Mouse (Mus musculus): ENCODE measurements around the gene Jazf1. TPM values are rescaled to one million over a fixed set of nuclear protein-coding genes. Genes with fewer than 3 reads are reported as not detected.

The Jazf1 gene
- polyA plus RNA-seq, 1 experiment from 2014 or later, result 12.6 TPM

- no peak overlapping the region for H3K27ac ChIP-seq (ENCODE audit: low read length)
- no peak for ATAC-seq (replicated peaks; ENCODE audit: extremely low read depth, insufficient read depth, low FRiP score)
- peaks cover 15% of the 10 kb centered on the region for H3K4me1 ChIP-seq (ENCODE audit: control insufficient read depth, insufficient read depth, low read length)
Observed at GRCm38 (mm10) chr6:52797252-52797800, 271.1 kb downstream of the Jazf1 start.

GRCm38 (mm10) chr6:52796691-52797090 is 271.7 kb downstream of the Jazf1 start:
- H3K27ac ChIP-seq (ENCODE audit: low read length), result no peak overlapping the region
- H3K4me1 ChIP-seq (ENCODE audit: control insufficient read depth, insufficient read depth, low read length), result peaks cover 20% of the 10 kb centered on the region
- H3K4me3 ChIP-seq (ENCODE audit: low read length), result no peak overlapping the region
- H3K9me3 ChIP-seq (replicated peaks; ENCODE audit: control insufficient read depth, low read length), result 0 out of 2 replicates have a peak, but pooled peaks cover 4% of the 10 kb centered on the region
- H3K9ac ChIP-seq (ENCODE audit: low read length), result no peak overlapping the region
- no peaks in the 10 kb centered on the region for H3K36me3 ChIP-seq (ENCODE audit: control insufficient read depth, insufficient read depth)
- 42% methylated on average over 1 of the region's 1 CpGs for WGBS
- ATAC-seq (replicated peaks; ENCODE audit: extremely low read depth, insufficient read depth, low FRiP score), result no peak
- H3K4me2 ChIP-seq (ENCODE audit: low read depth, low read length), result no peak overlapping the region
- H3K27me3 ChIP-seq (ENCODE audit: control insufficient read depth, insufficient read depth, low read length), result no peaks in the 10 kb centered on the region

More at GRCm38 (mm10) chr6:52797252-52797800, 271.1 kb downstream of the Jazf1 start:
- 51% methylated on average over 6 of the region's 6 CpGs for WGBS
- H3K4me3 ChIP-seq (ENCODE audit: low read length), result no peak overlapping the region
- no peaks in the 10 kb centered on the region for H3K27me3 ChIP-seq (ENCODE audit: control insufficient read depth, insufficient read depth, low read length)
- H3K9ac ChIP-seq (ENCODE audit: low read length), result no peak overlapping the region
- H3K9me3 ChIP-seq (replicated peaks; ENCODE audit: control insufficient read depth, low read length), result 0 out of 2 replicates have a peak, but pooled peaks cover 4% of the 10 kb centered on the region
- H3K36me3 ChIP-seq (ENCODE audit: control insufficient read depth, insufficient read depth), result no peaks in the 10 kb centered on the region
- no peak overlapping the region for H3K4me2 ChIP-seq (ENCODE audit: low read depth, low read length)

- Histone ChIP-seq H3K4me3 (ENCODE audit: low read length) (no peak overlapping the region), H3K9ac (ENCODE audit: low read length) (no peak overlapping the region), H3K36me3 (ENCODE audit: control insufficient read depth, insufficient read depth) (no peaks in the 10 kb centered on the region), H3K4me1 (ENCODE audit: control insufficient read depth, insufficient read depth, low read length) (peaks cover 17% of the 10 kb centered on the region), H3K9me3 (replicated peaks; ENCODE audit: control insufficient read depth, low read length) (peaks cover 4% of the 10 kb centered on the region; the same call in 1 of the 2 replicates), H3K4me2 (ENCODE audit: low read depth, low read length) (no peak overlapping the region), H3K27ac (ENCODE audit: low read length) (peak overlapping the region; percentile 59), H3K27me3 (ENCODE audit: control insufficient read depth, insufficient read depth, low read length) (no peaks in the 10 kb centered on the region)
- 61% methylated on average over 9 of the region's 9 CpGs for WGBS
- ATAC-seq (replicated peaks; ENCODE audit: extremely low read depth, insufficient read depth, low FRiP score), result no peak
Observed at GRCm38 (mm10) chr6:52796035-52796598, 272.3 kb downstream of the Jazf1 start.

GRCm38 (mm10) chr6:52795029-52795841 is 273.2 kb downstream of the Jazf1 start:
- Histone ChIP-seq H3K27me3 (ENCODE audit: control insufficient read depth, insufficient read depth, low read length) (no peaks in the 10 kb centered on the region), H3K4me3 (ENCODE audit: low read length) (no peak overlapping the region), H3K27ac (ENCODE audit: low read length) (peak overlapping the region; percentile 59), H3K4me2 (ENCODE audit: low read depth, low read length) (no peak overlapping the region), H3K9ac (ENCODE audit: low read length) (no peak overlapping the region), H3K4me1 (ENCODE audit: control insufficient read depth, insufficient read depth, low read length) (peaks cover 17% of the 10 kb centered on the region), H3K9me3 (replicated peaks; ENCODE audit: control insufficient read depth, low read length) (peaks cover 4% of the 10 kb centered on the region; the same call in 1 of the 2 replicates), H3K36me3 (ENCODE audit: control insufficient read depth, insufficient read depth) (no peaks in the 10 kb centered on the region)
- WGBS, result 64% methylated on average over 16 of the region's 16 CpGs
- no peak for ATAC-seq (replicated peaks; ENCODE audit: extremely low read depth, insufficient read depth, low FRiP score)

- H3K36me3 ChIP-seq (ENCODE audit: control insufficient read depth, insufficient read depth), result no peaks in the 10 kb centered on the region
Observed at GRCm38 (mm10) chr6:52792455-52792854, 276.0 kb downstream of the Jazf1 start.

GRCm38 (mm10) chr6:52790781-52791180 is 277.6 kb downstream of the Jazf1 start:
- H3K27ac ChIP-seq (ENCODE audit: low read length), result no peak overlapping the region
- H3K9ac ChIP-seq (ENCODE audit: low read length), result no peak overlapping the region
- H3K4me1 ChIP-seq (ENCODE audit: control insufficient read depth, insufficient read depth, low read length), result peaks cover 9% of the 10 kb centered on the region
- WGBS, result 81% methylated on average over 4 of the region's 4 CpGs
- H3K4me2 ChIP-seq (ENCODE audit: low read depth, low read length), result no peak overlapping the region
- no peaks in the 10 kb centered on the region; the same call in 1 of the 2 replicates for H3K9me3 ChIP-seq (replicated peaks; ENCODE audit: control insufficient read depth, low read length)
- no peak for ATAC-seq (replicated peaks; ENCODE audit: extremely low read depth, insufficient read depth, low FRiP score)
- H3K4me3 ChIP-seq (ENCODE audit: low read length), result no peak overlapping the region
- H3K27me3 ChIP-seq (ENCODE audit: control insufficient read depth, insufficient read depth, low read length), result no peaks in the 10 kb centered on the region
- H3K36me3 ChIP-seq (ENCODE audit: control insufficient read depth, insufficient read depth), result no peaks in the 10 kb centered on the region

More at GRCm38 (mm10) chr6:52792455-52792854, 276.0 kb downstream of the Jazf1 start:
- H3K4me1 ChIP-seq (ENCODE audit: control insufficient read depth, insufficient read depth, low read length), result peaks cover 17% of the 10 kb centered on the region
- H3K4me2 ChIP-seq (ENCODE audit: low read depth, low read length), result no peak overlapping the region
- H3K27ac ChIP-seq (ENCODE audit: low read length), result no peak overlapping the region
- ATAC-seq (replicated peaks; ENCODE audit: extremely low read depth, insufficient read depth, low FRiP score), result no peak
- WGBS, result 75% methylated on average over 3 of the region's 3 CpGs
- no peak overlapping the region for H3K9ac ChIP-seq (ENCODE audit: low read length)
- H3K9me3 ChIP-seq (replicated peaks; ENCODE audit: control insufficient read depth, low read length), result no peaks in the 10 kb centered on the region; the same call in 1 of the 2 replicates
- no peak overlapping the region for H3K4me3 ChIP-seq (ENCODE audit: low read length)
- no peaks in the 10 kb centered on the region for H3K27me3 ChIP-seq (ENCODE audit: control insufficient read depth, insufficient read depth, low read length)

- ATAC-seq (replicated peaks; ENCODE audit: extremely low read depth, insufficient read depth, low FRiP score), result no peak
- H3K4me2 ChIP-seq (ENCODE audit: low read depth, low read length), result no peak overlapping the region
- H3K36me3 ChIP-seq (ENCODE audit: control insufficient read depth, insufficient read depth), result no peaks in the 10 kb centered on the region; the same call in 1 of the 2 replicates
- no peak overlapping the region for H3K4me3 ChIP-seq (ENCODE audit: low read length)
- H3K4me1 ChIP-seq (ENCODE audit: control insufficient read depth, insufficient read depth, low read length), result peaks cover 8% of the 10 kb centered on the region
- 50% methylated on average over 10 of the region's 10 CpGs for whole genome bisulfite sequencing
- H3K9me3 ChIP-seq (replicated peaks; ENCODE audit: control insufficient read depth, low read length), result no peaks in the 10 kb centered on the region; the same call in 1 of the 2 replicates
- no peak overlapping the region for H3K9ac ChIP-seq (ENCODE audit: low read length)
- H3K27me3 ChIP-seq (ENCODE audit: control insufficient read depth, insufficient read depth, low read length), result no peaks in the 10 kb centered on the region
- H3K27ac ChIP-seq (ENCODE audit: low read length), result no peak overlapping the region
Observed at GRCm38 (mm10) chr6:52790316-52790715, 278.1 kb downstream of the Jazf1 start.

- Histone ChIP-seq H3K36me3 (ENCODE audit: control insufficient read depth, insufficient read depth) (no peaks in the 10 kb centered on the region), H3K27ac (ENCODE audit: low read length) (no peak overlapping the region), H3K4me2 (ENCODE audit: low read depth, low read length) (no peak overlapping the region), H3K4me1 (ENCODE audit: control insufficient read depth, insufficient read depth, low read length) (no peaks in the 10 kb centered on the region), H3K9me3 (replicated peaks; ENCODE audit: control insufficient read depth, low read length) (no peaks in the 10 kb centered on the region), H3K9ac (ENCODE audit: low read length) (no peak overlapping the region), H3K4me3 (ENCODE audit: low read length) (no peak overlapping the region), H3K27me3 (ENCODE audit: control insufficient read depth, insufficient read depth, low read length) (no peaks in the 10 kb centered on the region)
- WGBS, result 77% methylated on average over 5 of the region's 5 CpGs
- no peak for ATAC-seq (replicated peaks; ENCODE audit: extremely low read depth, insufficient read depth, low FRiP score)
Observed at GRCm38 (mm10) chr6:52779546-52779945, 288.9 kb downstream of the Jazf1 start.

GRCm38 (mm10) chr6:52778523-52778922 is 289.9 kb downstream of the Jazf1 start:
- no peaks in the 10 kb centered on the region for H3K4me1 ChIP-seq (ENCODE audit: control insufficient read depth, insufficient read depth, low read length)
- no peak for ATAC-seq (replicated peaks; ENCODE audit: extremely low read depth, insufficient read depth, low FRiP score)
- WGBS, result 86% methylated on average over 5 of the region's 5 CpGs

More at GRCm38 (mm10) chr6:52778523-52778922, 289.9 kb downstream of the Jazf1 start:
- Histone ChIP-seq H3K9ac (ENCODE audit: low read length) (no peak overlapping the region), H3K27me3 (ENCODE audit: control insufficient read depth, insufficient read depth, low read length) (no peaks in the 10 kb centered on the region), H3K27ac (ENCODE audit: low read length) (no peak overlapping the region), H3K9me3 (replicated peaks; ENCODE audit: control insufficient read depth, low read length) (no peaks in the 10 kb centered on the region), H3K4me3 (ENCODE audit: low read length) (no peak overlapping the region), H3K4me2 (ENCODE audit: low read depth, low read length) (no peak overlapping the region), H3K36me3 (ENCODE audit: control insufficient read depth, insufficient read depth) (no peaks in the 10 kb centered on the region)
